Mouse (Mus musculus): Measurements from ENCODE around the gene Mpv17l2. TPM values are rescaled to one million over a fixed set of nuclear protein-coding genes. Genes with fewer than 3 reads are reported as not detected.

Gene Mpv17l2
- polyA plus RNA-seq, 1 experiment from 2014 or later: 32.7 TPM

GRCm38 (mm10) chr8:70754871-70755660 lies 5.7 kb downstream of the Mpv17l2 start:
- Histone ChIP-seq H3K4me1 (peaks cover 31% of the 10 kb centered on the region), H3K4me2 (replicated peaks) (peak overlapping the region; percentile 97), H3K4me3 (peak overlapping the region; percentile 57), H3K27me3 (no peaks in the 10 kb centered on the region; the same call in 1 of the 2 replicates), H3K9ac (peak overlapping the region; percentile 72), H3K27ac (peak overlapping the region; percentile 66), H3K9me3 (no peaks in the 10 kb centered on the region), H3K36me3 (peaks cover 22% of the 10 kb centered on the region; the same call in 1 of the 2 replicates)
- peak; percentile 13 for ATAC-seq (ENCODE audit: insufficient number of reproducible peaks, insufficient read depth, low FRiP score, low TSS enrichment)
- 17% methylated on average over 50 of the region's 50 CpGs for WGBS

- WGBS: 8% methylated on average over 36 of the region's 37 CpGs
- H3K9ac ChIP-seq: peak within 1 kb of the TSS; percentile 72
- H3K4me3 ChIP-seq: peak within 1 kb of the TSS; percentile 57
- H3K4me2 ChIP-seq (replicated peaks): peak within 1 kb of the TSS; percentile 97
- peak within 1 kb of the TSS; percentile 66 for H3K27ac ChIP-seq
- H3K9me3 ChIP-seq: no peaks in the 10 kb centered on the region
- H3K36me3 ChIP-seq: peaks cover 22% of the 10 kb centered on the region; the same call in 1 of the 2 replicates
- peak; percentile 98 for ATAC-seq (ENCODE audit: insufficient number of reproducible peaks, insufficient read depth, low FRiP score, low TSS enrichment)
- peaks cover 3% of the 10 kb centered on the region; the same call in 1 of the 2 replicates for H3K27me3 ChIP-seq
- H3K4me1 ChIP-seq: peaks cover 25% of the 10 kb centered on the region
Measured at GRCm38 (mm10) chr8:70754043-70754870, 6.5 kb downstream of the Mpv17l2 start, which contains the start of gene Rab3a. Gene Rab3a, plus strand, starts transcription at chr8:70754679.

DNA sequence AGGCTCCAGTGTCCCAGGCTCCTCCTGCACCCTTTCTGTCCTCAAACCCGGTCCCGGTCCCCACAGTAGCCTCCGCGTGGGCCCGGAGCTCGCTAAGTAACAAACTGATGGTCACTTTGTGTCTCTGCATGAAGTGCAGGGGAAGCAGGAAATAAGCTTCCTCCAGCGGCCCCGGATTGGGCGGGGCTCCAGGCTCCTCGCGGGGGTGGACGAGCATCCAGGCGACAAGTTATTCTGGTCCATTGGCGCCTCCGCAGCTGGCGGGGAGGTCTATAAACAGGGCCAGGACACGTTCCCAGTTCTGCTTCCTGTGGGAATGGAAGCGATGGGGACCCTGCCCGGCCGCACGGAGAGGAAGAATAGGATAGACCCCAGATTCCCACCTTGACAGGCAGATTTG lies 7.6 kb downstream of the Mpv17l2 start:
- Histone ChIP-seq H3K4me3 (no peak overlapping the region), H3K4me1 (peaks cover 21% of the 10 kb centered on the region), H3K4me2 (replicated peaks) (peak overlapping the region; percentile 30), H3K9me3 (no peaks in the 10 kb centered on the region), H3K27ac (peak overlapping the region; percentile 51; the same call in 1 of the 2 replicates), H3K9ac (no peak overlapping the region), H3K36me3 (peaks cover 17% of the 10 kb centered on the region; the same call in 1 of the 2 replicates), H3K27me3 (peaks cover 14% of the 10 kb centered on the region)
- 19% methylated on average over 21 of the region's 21 CpGs for WGBS
- no peak for ATAC-seq (ENCODE audit: insufficient number of reproducible peaks, insufficient read depth, low FRiP score, low TSS enrichment)

GRCm38 (mm10) chr8:70752000-70752764 lies 8.6 kb downstream of the Mpv17l2 start:
- ATAC-seq (ENCODE audit: insufficient number of reproducible peaks, insufficient read depth, low FRiP score, low TSS enrichment): no peak
- no peak overlapping the region for H3K4me3 ChIP-seq

GRCm38 (mm10) chr8:70750128-70750680 lies 10.5 kb downstream of the Mpv17l2 start:
- H3K9ac ChIP-seq: no peak overlapping the region
- WGBS: 78% methylated on average over 13 of the region's 13 CpGs
- H3K4me3 ChIP-seq: no peak overlapping the region
- no peak overlapping the region for H3K27ac ChIP-seq
- H3K36me3 ChIP-seq: no peaks in the 10 kb centered on the region
- ATAC-seq (ENCODE audit: insufficient number of reproducible peaks, insufficient read depth, low FRiP score, low TSS enrichment): no peak
- H3K9me3 ChIP-seq: no peaks in the 10 kb centered on the region
- peaks cover 13% of the 10 kb centered on the region for H3K4me1 ChIP-seq
- H3K4me2 ChIP-seq (replicated peaks): no peak overlapping the region
- H3K27me3 ChIP-seq: peaks cover 43% of the 10 kb centered on the region

More at GRCm38 (mm10) chr8:70752000-70752764, 8.6 kb downstream of the Mpv17l2 start:
- Histone ChIP-seq H3K4me2 (replicated peaks) (no peak overlapping the region), H3K9me3 (no peaks in the 10 kb centered on the region), H3K27me3 (peaks cover 23% of the 10 kb centered on the region), H3K4me1 (peaks cover 21% of the 10 kb centered on the region), H3K36me3 (0 out of 2 replicates have a peak, but pooled peaks cover 11% of the 10 kb centered on the region), H3K9ac (no peak overlapping the region), H3K27ac (peak overlapping the region; percentile 51; the same call in 1 of the 2 replicates)
- 18% methylated on average over 11 of the region's 11 CpGs for WGBS

- 80% methylated on average over 19 of the region's 19 CpGs for WGBS
Measured at GRCm38 (mm10) chr8:70749097-70749674, 11.6 kb downstream of the Mpv17l2 start.

DNA sequence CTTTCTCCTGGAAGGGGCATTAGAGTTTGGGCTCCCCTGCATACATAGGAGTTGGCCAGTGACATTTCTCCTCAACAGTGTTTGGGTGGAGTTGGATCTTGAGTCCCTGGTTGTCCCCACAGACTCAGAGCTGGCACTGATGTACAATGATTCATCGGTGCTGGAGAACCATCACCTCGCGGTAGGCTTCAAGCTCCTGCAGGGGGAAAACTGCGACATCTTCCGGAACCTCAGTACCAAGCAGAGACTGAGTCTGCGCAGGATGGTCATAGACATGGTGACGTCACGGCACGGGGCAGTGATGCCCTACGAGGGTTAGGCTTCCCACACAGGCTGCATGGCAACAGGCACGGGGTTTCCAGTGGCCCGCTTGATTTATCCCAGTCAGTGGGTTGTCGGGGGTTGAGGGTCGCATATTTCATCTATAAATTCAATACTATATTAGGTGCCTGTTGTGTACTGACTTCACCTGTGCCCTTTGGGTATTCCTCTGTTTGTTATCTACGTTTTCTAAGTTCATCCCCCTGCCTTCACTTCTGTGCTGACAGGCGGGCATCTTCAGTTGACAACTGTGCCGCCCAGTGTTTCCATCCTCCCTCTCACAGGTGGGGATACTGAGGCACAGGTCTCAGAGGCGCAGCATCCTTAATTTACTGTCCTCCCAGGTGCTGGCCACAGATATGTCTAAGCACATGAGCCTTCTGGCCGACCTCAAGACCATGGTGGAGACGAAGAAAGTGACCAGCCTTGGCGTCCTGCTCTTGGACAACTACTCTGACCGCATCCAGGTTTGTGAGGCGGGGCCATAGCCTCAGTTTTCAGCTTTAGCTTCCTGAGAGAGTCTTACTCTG lies 12.3 kb downstream of the Mpv17l2 start:
- Histone ChIP-seq H3K4me3 (no peak overlapping the region), H3K27ac (no peak overlapping the region), H3K36me3 (no peaks in the 10 kb centered on the region), H3K9me3 (no peaks in the 10 kb centered on the region), H3K4me2 (replicated peaks) (no peak overlapping the region), H3K9ac (no peak overlapping the region), H3K27me3 (peaks cover 60% of the 10 kb centered on the region), H3K4me1 (peaks cover 16% of the 10 kb centered on the region)
- no peak for ATAC-seq (ENCODE audit: insufficient number of reproducible peaks, insufficient read depth, low FRiP score, low TSS enrichment)
- WGBS: 88% methylated on average over 23 of the region's 23 CpGs

More at GRCm38 (mm10) chr8:70749097-70749674, 11.6 kb downstream of the Mpv17l2 start:
- no peaks in the 10 kb centered on the region for H3K9me3 ChIP-seq
- H3K27ac ChIP-seq: no peak overlapping the region
- H3K36me3 ChIP-seq: no peaks in the 10 kb centered on the region
- no peak overlapping the region for H3K4me2 ChIP-seq (replicated peaks)
- no peak overlapping the region for H3K9ac ChIP-seq
- no peak overlapping the region for H3K4me3 ChIP-seq
- peaks cover 10% of the 10 kb centered on the region for H3K4me1 ChIP-seq
- H3K27me3 ChIP-seq: peaks cover 53% of the 10 kb centered on the region
- no peak for ATAC-seq (ENCODE audit: insufficient number of reproducible peaks, insufficient read depth, low FRiP score, low TSS enrichment)

- ATAC-seq (ENCODE audit: insufficient number of reproducible peaks, insufficient read depth, low FRiP score, low TSS enrichment): no peak
- H3K4me1 ChIP-seq: peaks cover 13% of the 10 kb centered on the region
- WGBS: 84% methylated on average over 18 of the region's 18 CpGs
- H3K36me3 ChIP-seq: no peaks in the 10 kb centered on the region
- no peak overlapping the region for H3K9ac ChIP-seq
- no peak overlapping the region for H3K4me3 ChIP-seq
- H3K4me2 ChIP-seq (replicated peaks): no peak overlapping the region
- no peaks in the 10 kb centered on the region for H3K9me3 ChIP-seq
- H3K27me3 ChIP-seq: peaks cover 71% of the 10 kb centered on the region
- no peak overlapping the region for H3K27ac ChIP-seq
Measured at GRCm38 (mm10) chr8:70747211-70747890, 13.4 kb downstream of the Mpv17l2 start.

DNA sequence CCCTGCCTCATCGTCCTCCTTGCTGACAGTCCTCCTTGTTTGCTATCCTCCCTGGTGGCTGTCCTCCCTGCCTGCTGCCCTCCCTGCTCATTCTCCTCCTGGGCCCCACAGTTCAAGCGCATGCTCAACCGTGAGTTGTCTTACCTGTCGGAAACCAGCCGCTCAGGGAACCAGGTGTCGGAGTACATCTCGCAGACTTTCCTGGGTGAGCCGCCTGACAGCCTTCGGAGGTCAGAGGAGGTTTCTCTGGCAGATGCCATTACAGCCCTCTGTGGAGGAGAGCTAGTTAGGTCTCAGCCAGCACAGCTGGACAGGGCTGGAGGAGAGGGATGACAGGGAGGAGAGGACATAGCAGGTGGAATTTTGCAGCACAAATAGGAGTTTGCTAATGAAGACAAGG lies 14.1 kb downstream of the Mpv17l2 start:
- 62% methylated on average over 9 of the region's 9 CpGs for WGBS
- H3K4me1 ChIP-seq: peaks cover 15% of the 10 kb centered on the region
- no peak overlapping the region for H3K4me2 ChIP-seq (replicated peaks)
- H3K4me3 ChIP-seq: no peak overlapping the region
- no peak overlapping the region for H3K27ac ChIP-seq
- peaks cover 78% of the 10 kb centered on the region for H3K27me3 ChIP-seq
- no peaks in the 10 kb centered on the region for H3K9me3 ChIP-seq
- H3K9ac ChIP-seq: no peak overlapping the region
- H3K36me3 ChIP-seq: no peaks in the 10 kb centered on the region
- ATAC-seq (ENCODE audit: insufficient number of reproducible peaks, insufficient read depth, low FRiP score, low TSS enrichment): no peak
